Mouse (Mus musculus) left cerebral cortex, postnatal 14 days (tissue): ENCODE data around the gene Hgf. TPM values are rescaled to one million over a fixed set of nuclear protein-coding genes. Genes with fewer than 3 reads are reported as not detected.

ENCODE experiments used
- DNase-seq, 2 experiments: peaks; one replicate each; pipeline ENCODE4 v3.0.0; 2021 to 2022; ENCODE audit warnings: low spot score in 2 of 2, mixed read lengths in 1 of 2
- intact Hi-C: fragments of 180-260 bp; cut with DNase I; formaldehyde crosslinking; loops from one replicate; pipeline ENCODE4 v1.15.1; 2025
- long read RNA-seq, 2 experiments: library from polyadenylated mRNA; stranded (forward); transcript quantifications; one replicate each; pipeline ENCODE4 v2.0.0; 2021
- total RNA-seq, 2 experiments: library from RNA; stranded (reverse); gene quantifications; 2 replicates each; pipeline ENCODE4 v1.2.3; 2021

Gene Hgf
- total RNA-seq, result 1 to 10 TPM; 4.5 to 4.7 TPM
- long read RNA-seq, experiment 1, partial matches to known transcripts, result 1 of 1 reads
- long read RNA-seq, experiment 1, other reads (novel, unspliced or antisense), result 0 of 1 reads
- long read RNA-seq, experiment 2, result 0 reads

GRCm38 (mm10) chr5:16553304-16554047 lies at the start of gene Hgf:
TSS of gene Hgf (plus strand) at chr5:16553495.
- intact Hi-C loops, result loop anchor here (10.0 kb wide), 1 partner anchor 311 kb away; no protein-coding TSS in a partner anchor
- peak; percentile 19 for DNase-seq

DNA sequence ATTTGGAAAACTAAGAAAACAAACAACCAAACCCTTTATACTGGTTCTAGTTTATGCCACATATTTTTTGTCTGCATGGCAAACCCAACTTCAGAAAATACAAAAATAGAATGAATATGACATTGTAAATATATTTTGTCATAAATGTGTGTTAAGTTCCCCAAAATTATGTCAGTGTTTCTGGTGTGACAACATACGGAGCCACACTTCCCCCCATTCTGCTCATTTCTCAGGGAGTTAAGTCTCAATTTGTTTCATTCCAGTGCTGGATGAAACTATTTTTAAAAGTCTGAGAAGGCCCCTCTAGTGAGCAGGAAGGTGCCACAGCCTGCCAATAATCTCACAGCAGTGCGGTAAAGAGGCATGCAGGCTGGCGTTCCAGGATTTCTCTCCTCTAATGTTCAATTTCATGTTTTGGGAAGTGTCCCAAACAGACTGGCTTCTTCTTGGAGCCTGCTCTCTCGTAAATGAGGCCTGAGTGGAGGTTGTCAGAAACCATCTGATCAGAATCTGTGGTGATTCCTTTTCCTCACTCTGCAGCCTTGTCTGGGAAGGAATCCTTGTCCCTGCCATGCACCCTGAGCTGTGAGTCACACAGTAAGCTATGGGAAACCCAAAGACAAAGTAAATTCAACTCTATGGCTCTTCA lies 46.5 kb upstream of the Hgf start:
- intact Hi-C loops, result no loop called here
- peak in 1 of 2 experiments; percentile 1 for DNase-seq

DNA sequence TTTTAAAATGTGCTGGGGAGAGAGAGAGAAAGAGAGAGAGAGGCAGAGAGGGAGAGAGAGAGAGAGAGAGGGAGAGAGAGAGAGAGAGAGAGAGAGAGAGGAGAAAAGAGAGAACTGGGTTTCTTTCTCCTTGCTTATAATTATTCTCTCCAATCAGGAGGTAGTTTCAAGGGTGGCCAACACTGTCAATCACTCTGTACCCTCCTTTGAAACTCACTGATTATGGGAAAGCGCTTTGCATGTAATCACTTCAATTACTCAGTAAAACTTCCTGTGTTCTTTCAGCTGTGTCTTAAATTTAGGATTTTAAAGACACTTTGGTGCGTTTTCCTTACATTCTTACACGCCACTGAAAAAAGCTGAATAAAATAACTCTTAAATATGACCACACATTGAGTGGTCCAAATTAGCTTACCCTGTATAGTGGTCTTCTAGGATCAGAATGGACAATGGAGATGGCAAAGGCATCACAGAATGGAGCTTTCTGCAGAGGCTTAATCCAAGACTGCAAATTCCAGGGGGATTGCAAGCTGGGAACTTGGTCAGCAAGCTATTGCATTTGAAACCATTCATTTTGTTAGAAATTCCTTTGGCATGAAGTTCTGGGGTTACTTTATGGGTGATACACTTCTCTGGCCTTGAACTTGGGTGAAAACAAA lies 21.5 kb upstream of the Hgf start:
- intact Hi-C loops, result no loop called here

DNA sequence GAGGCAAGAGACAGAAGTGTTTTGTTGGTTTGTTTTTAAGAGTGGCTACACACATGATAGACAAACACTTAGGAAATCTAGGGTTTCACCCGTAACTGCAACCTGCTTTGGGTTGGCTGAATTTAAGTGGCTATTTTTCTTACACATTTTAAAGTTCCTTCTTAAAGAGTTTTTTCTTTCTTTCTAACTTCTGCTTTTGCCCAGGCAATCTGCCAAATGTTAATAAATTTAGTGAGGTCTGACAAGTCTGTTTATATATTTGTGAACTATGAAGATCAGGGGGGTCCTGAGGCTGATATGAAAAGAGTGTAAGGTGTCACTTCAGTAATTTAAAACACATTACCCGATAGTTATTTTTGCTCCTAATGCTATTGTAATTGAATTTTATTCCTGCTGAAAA lies 15.2 kb upstream of the Hgf start:
- intact Hi-C loops, result no loop called here
- DNase-seq, result no peak

More for the DNA sequence above, 21.5 kb upstream of the Hgf start:
- DNase-seq, result no peak

GRCm38 (mm10) chr5:16541561-16542116 lies 11.7 kb upstream of the Hgf start:
- no peak for DNase-seq
- intact Hi-C loops, result no loop called here

- no peak for DNase-seq
- intact Hi-C loops, result no loop called here
Observed at GRCm38 (mm10) chr5:16547490-16547889, 5.8 kb upstream of the Hgf start.

DNA sequence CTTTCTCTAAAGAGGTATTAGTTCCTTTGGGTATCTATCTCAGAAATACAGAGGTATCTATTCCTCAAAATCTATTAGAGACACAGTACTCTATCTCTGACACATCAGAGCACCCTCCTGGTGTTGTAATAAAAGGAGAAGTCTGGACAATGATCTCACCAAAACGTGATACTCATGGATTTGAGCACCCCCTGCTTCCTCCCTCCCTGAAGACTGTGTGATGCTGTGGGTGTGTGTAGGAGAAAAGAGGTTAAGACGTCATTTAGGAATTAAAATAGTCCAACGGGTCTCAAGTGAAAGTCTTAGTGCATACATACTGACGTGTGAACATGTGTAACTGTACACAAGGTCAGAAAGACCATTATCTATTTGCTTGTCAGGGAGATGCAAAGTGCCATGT lies 648 bp upstream of the Hgf start:
- DNase-seq, result no peak
- intact Hi-C loops, result loop anchor here (10.0 kb wide), 1 partner anchor 312 kb away; no protein-coding TSS in a partner anchor

GRCm38 (mm10) chr5:16560247-16560646 lies 7.0 kb downstream of the Hgf start:
- DNase-seq, result no peak
- intact Hi-C loops, result no loop called here

- DNase-seq, result no peak
- intact Hi-C loops, result no loop called here
Observed at GRCm38 (mm10) chr5:16568997-16569396, 15.7 kb downstream of the Hgf start.

DNA sequence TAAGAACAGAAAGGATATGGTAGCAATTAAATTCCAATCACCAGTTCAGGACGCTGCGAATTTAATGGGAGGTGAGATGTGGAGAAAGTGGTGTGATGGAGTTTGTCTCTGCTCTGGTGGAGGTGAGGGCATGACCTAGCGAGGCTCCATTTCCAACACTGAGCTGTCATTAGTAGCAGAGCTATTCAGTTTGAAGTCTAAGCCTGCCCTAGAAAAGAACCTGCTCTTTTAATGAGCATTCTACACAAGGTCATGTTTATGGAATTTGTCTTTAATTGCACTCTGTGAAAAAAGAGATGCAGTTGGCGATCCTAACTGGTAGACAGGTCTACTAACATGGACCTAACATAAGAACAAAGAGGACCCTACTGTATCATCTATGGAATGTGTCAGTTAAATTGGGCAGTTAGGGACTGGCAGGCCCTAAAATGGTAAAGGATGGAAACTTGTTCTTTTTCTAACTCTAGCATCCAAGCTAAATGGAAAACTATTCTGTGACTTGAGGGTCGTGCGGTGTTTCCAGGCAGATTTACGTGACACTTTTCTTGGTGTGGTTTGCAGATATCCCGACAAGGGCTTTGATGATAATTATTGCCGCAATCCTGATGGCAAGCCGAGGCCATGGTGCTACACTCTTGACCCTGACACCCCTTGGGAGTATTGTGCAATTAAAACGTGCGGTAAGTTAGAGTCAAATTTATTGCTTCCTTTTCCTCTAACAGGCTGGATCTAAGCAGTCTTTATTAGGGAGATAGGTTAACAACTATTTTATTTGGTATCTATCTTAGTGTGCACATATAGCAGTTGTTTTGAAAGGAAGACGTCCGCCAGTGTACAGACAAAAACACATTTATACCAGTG lies 24.8 kb downstream of the Hgf start:
- intact Hi-C loops, result no loop called here
- DNase-seq, result no peak

DNA sequence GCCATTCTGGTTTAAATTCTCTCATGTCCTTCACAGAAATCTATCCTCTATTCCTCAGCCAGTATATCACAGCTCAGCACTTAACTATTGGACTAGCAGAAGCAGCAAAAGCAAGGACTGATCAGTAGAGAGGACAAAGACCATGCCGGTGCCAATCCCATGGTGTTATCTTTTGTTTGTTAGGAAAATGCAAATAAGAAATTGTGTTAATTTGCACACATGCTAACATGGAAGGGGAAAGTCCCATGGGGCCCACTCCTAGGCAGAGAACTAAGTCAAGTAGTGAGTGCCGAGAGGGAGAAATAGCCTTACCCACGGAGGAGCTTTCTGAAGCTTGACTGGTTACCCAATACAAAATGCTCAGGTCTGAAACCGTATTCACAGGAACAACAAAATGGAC lies 42.4 kb downstream of the Hgf start:
- DNase-seq, result no peak
- intact Hi-C loops, result no loop called here

DNA sequence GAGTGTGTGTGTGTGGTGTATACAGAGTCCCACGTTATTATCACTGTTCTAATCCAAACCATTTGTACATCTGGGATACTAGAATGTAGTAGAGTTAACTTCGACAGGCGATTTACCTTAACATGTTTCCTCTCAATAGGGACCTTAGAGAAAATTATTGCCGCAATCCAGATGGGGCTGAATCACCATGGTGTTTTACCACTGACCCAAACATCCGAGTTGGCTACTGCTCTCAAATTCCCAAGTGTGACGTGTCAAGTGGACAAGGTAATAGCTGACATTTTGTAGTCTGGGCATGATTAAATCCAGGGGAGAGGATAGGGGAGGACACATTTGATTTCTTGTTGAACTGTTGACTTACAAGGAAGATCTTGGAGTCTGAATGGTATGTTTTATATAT lies 44.7 kb downstream of the Hgf start:
- intact Hi-C loops, result no loop called here
- DNase-seq, result no peak

DNA sequence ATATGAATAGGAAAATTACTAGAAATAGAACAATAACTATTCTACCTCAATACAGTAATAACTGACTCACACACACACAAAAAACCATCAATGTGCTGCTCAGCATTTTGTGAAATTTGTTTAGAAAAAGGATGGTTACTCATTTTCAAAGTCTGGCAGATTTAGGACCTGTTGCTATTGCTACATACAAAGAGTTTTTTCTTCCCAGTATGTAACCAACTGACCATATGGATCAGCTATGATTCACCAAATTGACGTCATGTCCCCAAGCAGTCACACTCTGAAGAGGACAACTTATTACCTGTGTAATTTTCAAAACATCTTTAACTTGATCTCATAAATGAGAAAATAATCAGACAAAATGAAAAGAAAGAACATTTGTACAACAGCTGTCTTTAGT lies 48.2 kb downstream of the Hgf start:
- no peak for DNase-seq
- intact Hi-C loops, result no loop called here

- intact Hi-C loops, result no loop called here
- DNase-seq, result no peak
Observed at GRCm38 (mm10) chr5:16632996-16633395, 79.7 kb downstream of the Hgf start.

DNA sequence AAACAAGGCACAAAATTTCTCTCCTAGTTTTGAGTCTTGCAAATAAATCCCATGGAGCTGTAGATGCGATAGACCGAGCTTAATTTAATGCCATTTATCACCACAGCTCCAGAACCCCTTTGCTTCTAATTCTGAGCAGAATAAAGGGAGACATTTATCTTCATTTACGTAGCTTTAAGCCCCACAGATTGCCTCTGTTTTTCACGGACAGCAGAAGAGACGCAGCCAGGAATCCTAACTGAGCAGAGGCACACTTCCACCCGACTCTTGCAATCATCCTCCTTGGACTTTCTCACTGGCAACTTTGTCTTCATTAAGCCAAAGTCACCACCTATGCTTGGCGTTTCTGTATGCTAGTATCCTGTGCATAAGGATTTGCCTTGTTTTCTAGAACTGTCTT lies 93.1 kb downstream of the Hgf start:
- intact Hi-C loops, result no loop called here

DNA sequence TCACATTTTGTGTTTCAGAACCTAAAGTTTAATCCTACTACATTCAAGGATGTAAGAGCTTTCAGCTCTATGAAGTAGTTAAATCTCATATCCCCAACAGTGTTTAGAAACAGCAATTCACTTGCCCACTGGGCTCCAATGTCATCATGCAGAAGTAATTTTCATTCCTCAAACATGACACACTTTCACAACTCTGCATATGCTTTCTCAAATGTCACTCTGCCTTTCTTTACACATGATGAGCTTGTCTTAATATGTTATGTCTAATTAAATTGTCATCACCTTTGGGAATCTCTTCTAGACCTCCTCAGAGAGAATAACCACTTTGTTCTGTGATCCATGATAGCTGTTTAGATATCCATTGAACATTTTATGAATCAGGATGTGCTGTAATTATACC lies 94.4 kb downstream of the Hgf start:
- intact Hi-C loops, result no loop called here
- no peak for DNase-seq

More for the DNA sequence above, 93.1 kb downstream of the Hgf start:
- DNase-seq, result no peak

GRCm38 (mm10) chr5:16650240-16650639 lies 96.9 kb downstream of the Hgf start:
- no peak for DNase-seq
- intact Hi-C loops, result no loop called here

DNA sequence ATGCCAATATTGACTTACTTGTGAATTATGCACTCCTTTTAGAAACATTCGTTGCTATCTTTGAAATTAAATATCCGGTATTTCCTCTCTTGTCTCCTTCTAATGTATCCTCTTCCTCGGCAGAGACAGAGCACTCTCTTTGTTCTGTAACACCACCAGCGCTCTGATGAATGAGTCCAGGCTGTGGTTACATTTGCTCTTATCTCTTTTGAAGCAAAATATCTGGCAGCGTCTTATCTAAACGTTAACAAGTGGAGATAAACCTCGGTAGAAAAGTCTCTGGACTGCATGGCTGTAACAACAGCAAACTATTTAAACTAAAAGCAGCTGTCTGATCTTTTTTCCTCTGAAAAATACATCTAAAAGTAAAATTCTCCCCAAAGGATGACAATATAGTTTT lies 100.7 kb downstream of the Hgf start:
- DNase-seq, result no peak
- intact Hi-C loops, result no loop called here
